Mouse (Mus musculus): ENCODE data around the gene Erg.

The Erg gene

DNA sequence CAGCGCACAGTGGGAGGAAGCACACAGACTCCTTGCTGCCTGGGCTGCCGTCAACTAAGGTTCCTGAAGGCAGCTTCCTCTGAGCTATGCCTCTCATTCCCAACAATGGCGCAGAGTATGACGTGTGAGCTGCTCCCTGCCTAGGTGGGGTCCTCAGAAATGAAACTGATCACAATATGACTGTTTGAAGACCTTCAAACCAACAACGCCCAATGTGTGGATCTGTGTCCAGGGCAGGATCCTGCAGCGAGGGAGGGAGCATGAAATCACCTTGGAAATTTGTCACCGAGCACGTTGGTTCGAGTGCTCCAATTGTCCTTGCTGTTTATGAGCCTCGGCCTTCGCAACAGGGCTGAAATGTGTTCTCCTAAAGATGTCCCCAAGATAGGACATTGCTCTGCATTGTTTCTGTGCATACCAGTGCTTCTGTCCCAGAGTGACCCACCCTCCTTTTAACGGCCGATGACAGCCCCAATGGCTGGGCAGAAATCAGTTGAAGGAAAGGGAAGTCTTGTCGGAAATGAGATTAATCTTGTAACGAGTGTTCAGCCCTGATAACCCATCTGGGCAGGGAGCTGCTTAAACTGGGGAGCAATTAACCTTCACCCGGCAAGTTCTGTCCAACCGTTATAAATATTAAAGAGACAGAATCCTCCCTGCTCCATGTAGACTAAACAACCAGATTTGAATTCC is 147.4 kb downstream of the Erg start:
- peak; percentile 57 for DNase-seq

DNA sequence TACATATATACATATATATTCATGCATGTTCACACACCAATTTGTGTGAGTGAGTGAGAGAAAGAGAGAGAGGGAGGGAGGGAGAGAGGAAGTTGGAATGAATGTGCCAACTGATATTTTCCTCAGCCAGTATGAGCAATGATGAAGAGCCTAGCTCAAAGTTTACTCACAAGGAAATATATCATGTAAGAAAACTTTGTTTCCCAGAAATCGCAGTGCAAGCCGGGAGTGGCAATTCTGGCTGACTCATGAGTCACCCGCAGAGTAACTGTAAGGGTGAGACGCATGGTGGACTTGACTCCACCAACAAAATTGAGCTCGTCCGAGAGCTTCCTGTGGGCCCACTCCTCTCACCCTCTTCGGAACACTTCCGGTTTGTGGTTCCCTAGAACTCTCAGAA is 149.8 kb downstream of the Erg start:
- no peak for DNase-seq

DNA sequence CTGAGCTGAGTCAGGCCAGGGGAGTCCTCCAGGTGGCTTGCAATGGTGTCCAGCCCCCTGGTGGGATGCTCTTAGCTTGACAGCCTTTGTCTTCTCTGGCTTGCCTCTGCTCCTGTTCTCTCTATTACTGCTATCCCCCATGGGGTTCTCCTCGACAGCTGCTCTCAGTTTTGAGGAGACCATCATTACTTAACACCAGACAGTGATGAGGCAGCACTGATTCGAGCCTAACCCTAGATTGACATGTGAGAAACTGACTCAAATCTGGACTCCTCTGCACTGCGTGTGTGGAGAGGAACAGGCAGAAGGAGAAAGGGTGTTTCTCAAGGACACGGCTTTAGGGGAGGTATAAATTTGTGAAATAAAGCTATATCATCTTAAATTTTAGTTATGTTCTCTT is 150.3 kb downstream of the Erg start:
- no peak for DNase-seq

DNA sequence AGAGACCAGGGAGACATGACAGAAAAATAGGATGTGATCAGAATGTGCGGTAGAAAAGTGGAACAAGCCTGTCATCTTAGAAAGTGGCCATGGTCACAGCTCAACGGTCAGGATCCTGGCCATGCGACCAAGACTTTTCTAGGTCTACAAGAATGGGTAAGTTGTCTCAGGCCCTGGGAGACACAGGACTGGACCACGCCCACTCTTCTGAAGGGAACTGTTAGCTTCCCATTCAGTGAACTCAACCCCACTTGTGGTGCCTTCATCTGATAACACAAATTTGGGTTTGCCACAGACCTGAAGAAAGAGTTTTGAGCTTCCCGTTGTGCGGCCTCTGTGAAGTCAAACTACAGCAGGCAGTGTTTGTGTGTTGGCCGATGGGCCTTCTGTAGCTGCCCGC is 152.0 kb downstream of the Erg start:
- DNase-seq = no peak

DNA sequence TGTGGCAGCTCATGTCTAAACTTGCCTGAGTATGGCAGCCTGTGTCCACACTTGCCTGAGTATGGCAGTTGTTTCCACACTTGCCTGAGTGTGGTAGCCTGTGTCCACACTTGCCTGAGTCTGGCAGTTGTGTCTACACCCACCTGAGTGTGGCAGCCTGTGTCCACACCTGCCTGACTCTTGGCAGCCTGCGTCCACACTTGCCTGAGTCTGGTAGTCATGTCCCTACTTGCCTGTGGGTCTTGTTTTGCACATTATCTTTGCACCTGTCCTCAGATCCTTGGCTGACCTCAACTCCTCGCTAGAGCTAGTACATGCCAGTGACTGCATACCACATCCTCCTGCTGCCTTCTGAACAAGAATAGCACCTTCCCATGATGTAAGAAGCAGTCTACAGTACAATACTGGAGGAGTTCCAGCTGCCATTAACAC is 153.8 kb downstream of the Erg start:
- no peak for DNase-seq

DNA sequence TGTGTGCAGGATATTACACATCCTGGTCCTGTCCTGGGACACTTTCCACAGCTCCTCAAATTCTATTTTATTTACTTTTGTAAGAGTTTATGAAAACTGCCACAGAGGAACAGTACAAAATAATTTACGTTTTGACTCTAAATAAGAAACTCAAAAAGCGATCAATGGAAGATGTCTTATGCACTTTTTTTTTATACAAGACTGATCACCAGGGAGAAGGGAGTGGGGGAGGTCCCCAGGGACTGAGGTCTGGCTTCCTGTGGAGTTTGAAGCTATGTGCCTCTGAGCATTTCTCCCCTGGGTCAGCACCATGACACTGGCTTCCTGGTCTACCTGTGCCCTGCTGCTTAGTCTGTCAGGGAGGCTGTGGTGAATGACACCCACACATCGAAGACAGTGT is 156.5 kb downstream of the Erg start:
- DNase-seq = no peak

DNA sequence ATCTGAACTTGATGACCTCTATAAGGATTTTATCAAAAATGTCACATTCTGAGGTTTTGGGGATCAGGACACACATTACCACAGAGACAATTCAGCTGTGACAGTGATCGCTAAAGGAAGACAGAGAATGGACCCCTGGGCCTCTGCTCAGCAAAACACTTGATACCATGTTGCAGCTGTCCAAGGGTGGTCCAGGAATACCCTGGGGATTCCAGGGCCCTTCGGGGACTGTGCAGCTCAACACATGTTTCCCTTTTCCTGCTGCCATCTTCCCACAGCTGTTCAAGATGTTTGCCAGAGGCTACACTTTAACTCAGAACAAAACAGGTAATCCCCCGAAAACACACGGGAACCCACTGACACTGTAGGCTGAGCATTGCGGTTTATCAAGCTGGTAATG is 158.2 kb downstream of the Erg start:
- DNase-seq = no peak

DNA sequence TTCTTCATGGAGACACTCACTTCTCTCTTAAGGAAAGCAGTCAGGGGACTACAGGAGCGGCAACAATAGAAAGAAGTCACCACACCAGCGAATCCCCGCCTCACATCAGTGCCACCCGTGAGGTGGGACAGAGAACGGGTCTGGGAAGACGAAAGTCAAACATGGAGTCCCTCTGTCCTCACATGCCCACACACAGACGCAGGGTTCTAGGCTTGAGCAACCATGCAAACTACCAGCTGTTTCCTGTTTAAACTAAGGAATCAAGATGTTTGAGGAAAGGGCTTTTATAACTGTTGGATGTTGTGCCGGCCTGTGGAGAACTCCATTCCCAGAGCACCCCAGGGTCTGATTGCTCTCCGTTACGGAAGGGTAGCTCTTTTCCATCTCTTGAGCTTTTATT is 158.9 kb downstream of the Erg start:
- DNase-seq = no peak

DNA sequence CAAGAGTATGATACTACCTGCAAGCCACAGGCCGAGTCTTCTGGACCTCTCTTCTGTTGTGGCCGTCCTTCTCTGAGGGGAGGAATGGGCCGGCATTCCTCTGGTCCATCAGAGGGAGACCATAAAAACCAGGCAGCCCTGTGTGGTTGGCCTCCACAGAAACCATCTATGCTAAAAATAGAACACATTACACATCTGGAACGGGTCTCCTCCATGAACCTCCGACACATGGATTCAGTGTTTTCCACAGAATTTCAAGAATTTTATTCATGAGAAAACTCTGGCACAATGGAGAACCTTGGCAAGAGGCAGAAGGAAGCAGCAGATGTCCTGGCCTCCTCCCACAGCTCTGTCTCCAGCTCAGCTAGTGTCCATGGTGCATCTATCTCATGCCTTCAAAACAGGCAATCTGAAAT is 163.7 kb downstream of the Erg start:
- DNase-seq = no peak

DNA sequence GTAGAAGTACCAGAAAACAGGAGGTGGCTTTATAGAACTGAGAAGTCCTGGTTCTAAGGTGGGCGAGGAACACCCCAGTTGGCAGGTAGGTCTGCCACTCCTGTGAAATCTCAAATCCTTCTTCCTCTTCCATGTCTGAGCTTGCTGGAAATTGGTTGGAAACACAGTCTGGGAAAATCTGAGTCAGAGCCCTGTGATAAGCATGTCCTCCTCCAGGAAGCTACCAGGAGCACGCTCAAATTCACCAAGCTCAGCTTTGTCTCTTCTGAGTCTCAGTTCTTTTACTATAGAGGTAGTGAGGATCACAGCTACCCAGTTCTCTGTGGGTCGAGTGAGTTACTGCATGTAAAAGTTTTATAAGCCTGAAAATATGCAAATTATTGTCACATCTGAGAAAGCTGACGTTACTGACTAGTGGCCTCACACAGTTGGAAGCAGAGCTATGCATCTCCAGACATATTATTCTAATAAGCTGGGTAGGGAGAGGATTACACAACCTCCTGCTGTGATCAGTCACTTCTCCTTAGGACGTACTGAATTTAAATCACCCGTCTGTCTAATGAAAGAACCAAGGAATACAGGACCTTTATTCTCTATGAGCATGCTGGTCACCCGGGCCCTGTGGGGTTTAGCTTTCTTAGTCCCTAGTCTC is 165.0 kb downstream of the Erg start:
- DNase-seq = no peak

DNA sequence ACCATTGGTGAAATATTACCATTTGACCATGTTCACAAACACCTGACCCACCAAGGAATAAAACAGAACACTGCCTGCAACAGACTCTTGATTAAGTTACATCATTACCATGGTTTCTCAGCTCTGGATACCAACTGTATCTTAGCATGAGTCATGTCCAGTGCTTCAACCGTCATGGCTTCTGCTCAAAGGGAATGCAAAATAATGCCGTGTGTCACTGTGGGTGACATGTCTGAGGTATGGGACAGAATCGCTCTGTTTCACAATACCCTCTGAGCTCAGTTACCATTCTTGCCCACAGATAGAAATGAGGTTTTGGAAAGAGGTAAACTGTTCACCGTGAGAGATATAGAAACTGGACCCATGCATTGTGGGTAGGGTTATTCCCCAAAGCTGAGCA is 170.5 kb downstream of the Erg start:
- no peak for DNase-seq

DNA sequence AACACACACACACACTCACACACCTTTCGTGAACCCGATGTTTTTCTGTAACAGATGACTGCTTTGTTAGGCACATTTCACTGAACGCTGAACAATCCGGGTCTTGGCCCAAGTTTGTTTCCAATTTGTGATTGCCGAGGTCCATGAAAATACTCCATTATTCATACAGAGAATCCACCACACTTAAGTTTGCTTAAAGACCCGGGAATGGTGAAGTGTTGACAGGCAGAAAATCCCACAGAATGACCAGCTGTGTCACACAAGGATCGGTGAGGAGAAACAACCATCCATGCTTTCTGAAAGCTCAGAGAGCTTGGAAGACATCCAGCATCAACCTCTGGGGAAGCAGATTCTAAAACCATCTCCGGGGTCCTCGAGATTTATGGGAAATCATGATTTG is 171.0 kb downstream of the Erg start:
- DNase-seq = no peak

DNA sequence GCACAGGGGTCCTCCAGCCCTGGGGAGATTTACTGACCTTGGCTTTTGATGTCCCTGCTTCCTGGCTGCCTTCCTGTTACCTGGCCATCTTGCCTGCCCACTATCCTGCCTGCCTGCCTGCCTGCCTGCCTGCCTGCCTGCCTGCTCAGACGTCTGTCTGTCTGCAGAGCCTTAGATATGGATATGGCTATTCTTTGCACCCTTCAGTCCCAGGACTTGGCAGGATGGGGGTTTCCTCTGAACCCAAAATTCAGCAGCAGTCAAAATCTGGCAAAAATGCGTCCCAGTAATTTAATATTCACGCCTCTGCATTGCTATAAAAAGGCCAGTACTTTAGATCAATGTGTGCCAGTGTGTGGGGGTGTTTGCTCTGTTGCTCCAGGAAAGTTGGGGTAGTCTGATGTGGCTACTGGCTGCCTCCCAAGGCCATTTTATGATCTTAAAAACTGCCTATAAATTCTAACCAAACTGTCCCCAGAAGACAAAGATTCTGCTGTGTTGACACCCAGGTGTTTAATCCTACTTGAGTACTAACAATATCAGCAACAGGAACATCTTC is 172.9 kb downstream of the Erg start:
- DNase-seq = no peak

DNA sequence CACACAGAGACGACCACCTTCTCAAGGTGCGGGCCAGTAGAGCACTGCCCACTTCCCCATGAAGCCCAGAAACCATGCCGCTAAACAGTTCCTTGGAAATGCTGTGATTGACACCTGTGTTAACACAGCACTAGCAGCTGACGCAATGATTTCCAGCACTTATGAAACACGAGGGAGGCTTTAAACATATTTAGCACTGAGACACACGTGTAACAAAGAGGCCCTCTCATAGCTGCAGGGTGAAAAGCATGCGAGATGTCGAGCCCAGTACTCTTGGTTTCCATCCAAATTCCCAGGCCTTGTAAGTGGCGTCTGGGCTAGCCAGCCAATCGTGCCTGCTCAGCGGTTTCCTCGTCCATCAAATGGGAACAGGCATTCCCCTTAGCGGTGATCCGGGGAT is 178.3 kb downstream of the Erg start:
- DNase-seq = no peak

DNA sequence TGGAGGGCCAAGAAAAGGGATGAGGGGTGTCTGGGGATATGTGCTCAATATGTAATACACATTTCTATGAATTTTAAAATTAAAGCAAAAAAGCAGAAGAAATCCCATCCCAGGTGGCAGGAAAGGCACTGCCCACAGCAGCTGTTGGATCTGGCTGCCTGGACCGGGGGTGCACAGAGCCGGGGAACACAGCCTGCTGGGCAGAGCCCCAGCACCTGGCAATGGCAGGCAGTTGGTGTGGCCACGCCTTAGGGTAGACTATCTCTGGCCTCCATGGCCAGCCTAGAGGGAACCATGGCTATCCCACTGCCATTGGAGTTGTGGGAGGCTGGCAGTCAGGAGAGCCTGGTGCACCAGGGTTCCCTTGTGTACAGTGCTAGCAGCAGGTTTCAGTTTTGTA is 180.9 kb downstream of the Erg start:
- DNase-seq = no peak

DNA sequence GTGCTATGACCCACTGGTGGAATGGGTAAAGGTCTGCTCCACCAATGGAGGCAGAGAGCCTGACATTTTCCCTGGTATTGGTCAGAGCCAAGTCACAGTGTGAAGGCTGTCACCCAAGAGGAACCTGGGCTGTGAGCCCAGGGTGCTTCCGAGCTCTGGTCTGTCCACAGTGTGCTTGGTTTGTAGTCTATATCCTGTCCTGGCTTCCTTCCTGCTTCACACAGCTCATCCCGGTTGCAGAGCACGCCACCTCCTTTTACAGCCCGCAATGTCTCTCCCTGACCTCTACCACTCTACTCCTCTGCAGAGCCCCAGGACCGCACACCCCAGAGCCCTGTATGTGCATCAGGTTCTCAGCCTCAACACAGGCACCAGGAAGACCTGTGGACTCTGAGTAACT is 182.9 kb downstream of the Erg start:
- peak; percentile 49 for DNase-seq

DNA sequence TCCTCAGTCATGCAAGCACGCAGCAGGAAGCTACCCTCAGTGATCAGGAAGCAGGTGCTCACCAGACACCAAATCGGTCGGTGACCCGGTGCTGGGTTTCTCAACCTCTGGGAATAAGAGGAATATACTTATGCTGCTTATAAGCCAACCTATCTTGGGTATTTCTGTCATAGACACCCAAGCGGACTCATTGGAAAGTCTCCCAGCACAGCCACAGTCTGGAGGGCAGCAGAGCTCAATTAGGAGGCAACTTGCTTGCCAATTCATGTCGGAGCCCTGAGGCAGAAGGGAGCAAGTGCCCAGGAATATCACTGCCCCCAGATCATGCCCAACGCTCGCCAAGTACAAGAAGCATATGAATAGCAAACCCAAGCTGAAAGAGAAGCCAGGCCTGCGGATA is 184.5 kb downstream of the Erg start:
- DNase-seq = no peak

DNA sequence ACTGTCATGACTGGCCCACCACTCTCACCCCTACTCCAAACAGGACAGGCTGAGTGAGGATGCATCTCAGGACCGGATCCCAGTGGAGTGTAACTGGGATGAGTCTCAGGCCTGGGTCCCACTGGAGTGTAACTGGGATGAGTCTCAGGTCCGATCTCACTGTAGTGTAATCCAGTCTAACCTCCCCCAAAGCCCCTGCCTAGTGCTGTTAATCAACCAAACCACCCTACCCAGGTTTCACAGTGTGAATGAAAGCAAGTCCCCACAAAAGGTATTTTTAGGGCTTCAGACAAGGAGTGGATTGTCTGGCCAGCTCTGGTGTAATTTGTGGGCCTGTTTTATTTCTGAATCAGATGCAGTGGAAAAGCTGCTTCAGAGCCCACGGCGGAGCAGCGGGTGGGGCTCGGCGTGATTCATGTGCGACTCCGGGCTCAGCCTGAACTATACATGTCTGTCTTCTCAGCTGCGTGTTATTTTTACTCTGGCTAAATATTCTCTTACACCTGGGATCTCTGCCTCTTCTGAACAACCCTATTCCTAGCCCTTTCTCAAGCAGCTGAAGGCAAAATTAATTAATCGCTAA is 187.5 kb downstream of the Erg start:
- DNase-seq = no peak

DNA sequence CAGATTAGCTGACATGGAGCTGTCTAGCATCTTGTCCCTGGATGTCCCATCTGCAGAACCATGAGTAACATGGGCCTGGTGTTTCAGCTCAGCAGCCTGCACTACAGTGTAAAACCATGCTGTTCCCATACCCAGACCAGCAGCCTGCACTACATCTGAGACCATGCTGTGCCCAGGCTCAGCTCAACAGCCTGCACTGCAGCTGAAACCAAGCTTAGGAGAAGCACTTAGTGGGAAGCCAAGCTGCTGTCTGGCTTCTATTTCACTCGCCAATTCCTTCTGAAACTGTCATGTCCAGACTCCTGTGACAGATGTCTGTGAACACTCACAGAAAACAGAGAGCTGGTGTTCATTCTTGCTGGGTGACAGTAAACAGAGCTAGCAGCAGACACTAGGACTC is 195.6 kb downstream of the Erg start:
- no peak for DNase-seq

DNA sequence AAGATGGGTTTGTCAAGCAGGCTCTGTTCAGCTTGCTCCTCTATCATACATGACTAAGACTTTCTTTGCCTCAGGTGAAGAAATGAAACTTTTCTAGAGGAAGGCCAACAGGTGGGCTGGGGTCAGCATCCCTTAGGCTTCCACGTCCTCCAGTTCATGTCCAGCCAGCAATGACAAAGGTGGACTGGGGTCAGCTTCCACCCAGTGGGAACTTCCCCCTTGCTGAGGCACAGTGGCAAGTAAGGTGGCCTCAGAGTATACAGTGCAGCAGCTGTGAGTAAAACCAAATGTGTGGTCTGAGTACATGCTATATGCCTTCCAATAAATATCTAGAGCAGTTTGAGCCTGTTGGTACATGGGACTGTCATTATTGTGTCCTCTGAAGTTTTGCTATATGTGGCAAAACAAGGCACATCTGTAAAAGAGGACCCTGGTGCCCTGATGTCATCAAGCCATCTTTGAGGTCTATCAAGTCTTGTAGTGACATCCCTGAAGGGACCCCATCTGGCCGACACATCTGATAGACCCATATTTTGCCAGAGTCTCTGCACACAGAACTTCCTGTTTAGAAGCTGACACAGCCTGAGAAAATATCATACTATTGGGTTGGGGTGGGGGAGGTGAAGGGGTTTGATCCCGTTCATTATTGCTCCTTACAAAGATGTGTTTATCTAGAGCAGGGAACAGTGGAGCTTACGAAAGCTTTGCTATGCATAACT is 197.4 kb downstream of the Erg start:
- no peak for DNase-seq

DNA sequence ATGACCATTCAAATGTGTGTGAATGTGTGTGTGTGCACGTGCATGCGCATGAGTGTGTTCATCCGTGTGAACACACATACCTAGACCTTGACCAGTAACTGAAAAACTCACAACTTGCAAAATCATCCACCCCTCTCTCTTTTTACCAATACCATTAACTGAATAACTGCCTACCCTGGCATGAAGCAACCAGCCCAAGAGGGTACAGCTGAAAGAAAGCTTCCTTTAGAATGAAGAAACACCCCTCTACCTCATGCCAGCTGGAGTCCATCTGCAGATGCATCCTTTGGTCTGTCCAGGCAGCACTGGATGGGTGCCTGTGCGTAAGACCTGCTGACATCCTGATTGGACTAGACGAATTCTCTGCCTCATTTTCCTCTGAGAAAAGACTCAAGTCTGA is 198.1 kb downstream of the Erg start:
- DNase-seq = no peak

DNA sequence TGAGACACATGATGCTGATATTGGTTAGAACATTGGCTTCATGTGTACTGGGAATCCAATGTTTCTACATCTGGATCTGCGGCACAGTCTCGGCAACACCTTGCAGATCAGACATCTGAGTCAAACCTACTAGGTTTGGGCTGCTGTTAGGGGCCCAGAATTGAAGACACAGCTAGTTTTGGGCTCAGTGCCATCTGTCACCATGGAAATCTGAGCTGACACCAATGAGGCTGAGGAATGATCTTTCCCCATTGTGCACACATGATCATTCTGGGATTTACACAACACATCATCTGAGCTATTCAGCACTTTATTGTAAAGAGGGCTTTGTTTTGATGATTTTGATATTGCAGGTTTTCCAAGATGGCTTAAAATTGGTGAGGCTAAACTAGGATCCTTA is 199.4 kb downstream of the Erg start:
- no peak for DNase-seq

DNA sequence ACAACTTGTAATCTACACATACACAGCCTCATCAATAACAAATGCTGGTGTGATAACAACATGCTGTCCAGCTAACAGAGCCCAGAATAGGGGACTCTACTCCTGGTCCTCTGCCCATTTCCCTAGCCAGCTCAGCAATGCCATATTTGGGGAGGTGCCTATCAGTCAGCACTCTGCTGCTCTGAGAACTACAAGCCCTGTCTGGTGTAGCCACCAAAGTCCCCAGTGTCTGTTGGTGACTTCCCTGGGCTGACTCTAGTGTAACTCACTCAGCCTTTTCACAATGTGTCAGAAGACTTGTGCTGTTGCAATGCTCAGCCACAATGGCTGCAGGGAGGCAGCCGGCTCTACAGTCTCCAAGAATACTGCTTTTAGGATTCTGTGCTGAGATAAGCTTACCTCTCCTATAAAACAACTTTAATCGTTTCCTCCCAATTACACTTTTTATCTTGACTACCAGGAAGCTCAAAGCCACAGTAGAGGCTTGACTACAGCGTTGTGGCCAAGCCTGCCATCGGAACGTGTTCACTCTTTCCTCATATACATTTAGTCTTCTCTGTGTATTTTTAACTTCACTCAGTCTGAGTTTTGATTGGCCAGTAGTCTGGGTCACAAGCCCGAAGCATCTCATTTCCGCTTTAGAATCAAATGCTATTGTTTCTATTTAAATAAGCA is 201.0 kb downstream of the Erg start:
- DNase-seq = no peak

Data from kidney, postnatal 10 days (tissue).